Mouse (Mus musculus): ENCODE results near the gene Gimap4.

- TF ChIP-seq CTCF (IDR thresholded peaks at IDR 0.05; ENCODE audit: extremely low read depth, insufficient read length, insufficient replicate concordance, low read depth, low read length) (no peak), POLR2A (IDR thresholded peaks at IDR 0.05; ENCODE audit: low read depth, low read length) (no peak)
These were observed 41.5 kb upstream of the Gimap4 start for GRCm38 (mm10) chr6:48642764-48643292.

All from small intestine, adult 2 months (tissue).